Mouse (Mus musculus): ENCODE measurements at regions not wholly inside any gene's neighbourhood (a gene's known extent, or its start where the extent isn't known, plus 50 kb on each side); places are given as distances from the start of the nearest gene placed in this dataset.

- Histone ChIP-seq H3K36me3 (ENCODE audit: control insufficient read depth, insufficient read depth, low read length) (no peaks in the 10 kb centered on the region), H3K9me3 (ENCODE audit: control insufficient read depth, low read length) (no peaks in the 10 kb centered on the region), H3K4me1 (ENCODE audit: control insufficient read depth, insufficient read depth, low read length) (no peaks in the 10 kb centered on the region), H3K27ac (replicated peaks; ENCODE audit: low read depth, low read length) (no peak overlapping the region), H3K9ac (replicated peaks; ENCODE audit: low read length) (no peak overlapping the region), H3K4me2 (ENCODE audit: low read length) (no peak overlapping the region), H3K4me3 (replicated peaks; ENCODE audit: low read depth, low read length) (no peak overlapping the region), H3K27me3 (ENCODE audit: control insufficient read depth, insufficient read depth, low read length) (no peaks in the 10 kb centered on the region)
- ATAC-seq (ENCODE audit: low FRiP score, low TSS enrichment) (no peak), DNase-seq (no peak)
These were observed 93.8 kb upstream of the Wdpcp start for GRCm38 (mm10) chr11:21478191-21478590.

GRCm38 (mm10) chr11:21470711-21471110 lies 99.7 kb upstream of the Ugp2 start:
- Histone ChIP-seq H3K27ac (replicated peaks; ENCODE audit: low read depth, low read length) (no peak overlapping the region), H3K4me2 (ENCODE audit: low read length) (no peak overlapping the region), H3K9ac (replicated peaks; ENCODE audit: low read length) (no peak overlapping the region), H3K27me3 (ENCODE audit: control insufficient read depth, insufficient read depth, low read length) (no peaks in the 10 kb centered on the region), H3K4me1 (ENCODE audit: control insufficient read depth, insufficient read depth, low read length) (no peaks in the 10 kb centered on the region), H3K9me3 (ENCODE audit: control insufficient read depth, low read length) (no peaks in the 10 kb centered on the region), H3K4me3 (replicated peaks; ENCODE audit: low read depth, low read length) (no peak overlapping the region), H3K36me3 (ENCODE audit: control insufficient read depth, insufficient read depth, low read length) (no peaks in the 10 kb centered on the region)
- WGBS: 27% methylated on average over 4 of the region's 4 CpGs
- DNase-seq (no peak), ATAC-seq (ENCODE audit: low FRiP score, low TSS enrichment) (no peak)

- ATAC-seq (ENCODE audit: low FRiP score, low TSS enrichment) (no peak), DNase-seq (no peak)
- Histone ChIP-seq H3K4me3 (replicated peaks; ENCODE audit: low read depth, low read length) (no peak overlapping the region), H3K4me1 (ENCODE audit: control insufficient read depth, insufficient read depth, low read length) (no peaks in the 10 kb centered on the region), H3K9me3 (ENCODE audit: control insufficient read depth, low read length) (no peaks in the 10 kb centered on the region; the same call in 1 of the 2 replicates), H3K27ac (replicated peaks; ENCODE audit: low read depth, low read length) (no peak overlapping the region), H3K27me3 (ENCODE audit: control insufficient read depth, insufficient read depth, low read length) (no peaks in the 10 kb centered on the region), H3K36me3 (ENCODE audit: control insufficient read depth, insufficient read depth, low read length) (no peaks in the 10 kb centered on the region), H3K9ac (replicated peaks; ENCODE audit: low read length) (no peak overlapping the region), H3K4me2 (ENCODE audit: low read length) (no peak overlapping the region)
These were observed 97.5 kb upstream of the Ugp2 start for GRCm38 (mm10) chr11:21468465-21468864.

- H3K4me2 ChIP-seq (ENCODE audit: low read length): no peak overlapping the region
- no peak overlapping the region for H3K4me3 ChIP-seq (replicated peaks; ENCODE audit: low read depth, low read length)
- no peaks in the 10 kb centered on the region for H3K4me1 ChIP-seq (ENCODE audit: control insufficient read depth, insufficient read depth, low read length)
- H3K27me3 ChIP-seq (ENCODE audit: control insufficient read depth, insufficient read depth, low read length): no peaks in the 10 kb centered on the region
- no peak overlapping the region for H3K27ac ChIP-seq (replicated peaks; ENCODE audit: low read depth, low read length)
- DNase-seq (no peak), ATAC-seq (ENCODE audit: low FRiP score, low TSS enrichment) (no peak; the same call in 1 of the 2 replicates)
- no peaks in the 10 kb centered on the region for H3K36me3 ChIP-seq (ENCODE audit: control insufficient read depth, insufficient read depth, low read length)
- no peaks in the 10 kb centered on the region; the same call in 1 of the 2 replicates for H3K9me3 ChIP-seq (ENCODE audit: control insufficient read depth, low read length)
- H3K9ac ChIP-seq (replicated peaks; ENCODE audit: low read length): no peak overlapping the region
These were observed 89.0 kb upstream of the Ugp2 start for GRCm38 (mm10) chr11:21460011-21460410.

GRCm38 (mm10) chr11:21453308-21454106 lies 82.5 kb upstream of the Ugp2 start:
- H3K36me3 ChIP-seq (ENCODE audit: control insufficient read depth, insufficient read depth, low read length): no peaks in the 10 kb centered on the region
- H3K4me1 ChIP-seq (ENCODE audit: control insufficient read depth, insufficient read depth, low read length): no peaks in the 10 kb centered on the region
- H3K9ac ChIP-seq (replicated peaks; ENCODE audit: low read length): no peak overlapping the region
- WGBS: 76% methylated on average over 3 of the region's 4 CpGs
- peak; percentile 81 for DNase-seq
- H3K27ac ChIP-seq (replicated peaks; ENCODE audit: low read depth, low read length): no peak overlapping the region
- no peak overlapping the region for H3K4me3 ChIP-seq (replicated peaks; ENCODE audit: low read depth, low read length)
- peak; percentile 50; the same call in 1 of the 2 replicates for ATAC-seq (ENCODE audit: low FRiP score, low TSS enrichment)
- H3K4me2 ChIP-seq (ENCODE audit: low read length): no peak overlapping the region
- no peaks in the 10 kb centered on the region for H3K27me3 ChIP-seq (ENCODE audit: control insufficient read depth, insufficient read depth, low read length)
- no peaks in the 10 kb centered on the region for H3K9me3 ChIP-seq (ENCODE audit: control insufficient read depth, low read length)

GRCm38 (mm10) chr11:21433726-21434125 lies 62.7 kb upstream of the Ugp2 start:
- Histone ChIP-seq H3K4me3 (replicated peaks; ENCODE audit: low read depth, low read length) (no peak overlapping the region), H3K9me3 (ENCODE audit: control insufficient read depth, low read length) (no peaks in the 10 kb centered on the region), H3K36me3 (ENCODE audit: control insufficient read depth, insufficient read depth, low read length) (no peaks in the 10 kb centered on the region), H3K4me2 (ENCODE audit: low read length) (no peak overlapping the region), H3K27me3 (ENCODE audit: control insufficient read depth, insufficient read depth, low read length) (no peaks in the 10 kb centered on the region), H3K27ac (replicated peaks; ENCODE audit: low read depth, low read length) (no peak overlapping the region), H3K9ac (replicated peaks; ENCODE audit: low read length) (no peak overlapping the region), H3K4me1 (ENCODE audit: control insufficient read depth, insufficient read depth, low read length) (no peaks in the 10 kb centered on the region)
- ATAC-seq (ENCODE audit: low FRiP score, low TSS enrichment) (no peak), DNase-seq (peak; percentile 47)
- WGBS: 50% methylated on average over 2 of the region's 2 CpGs

- no peak for ATAC-seq (ENCODE audit: low FRiP score, low TSS enrichment)
- WGBS: 61% methylated on average over 1 of the region's 1 CpGs
- no peak for DNase-seq
- Histone ChIP-seq H3K4me3 (replicated peaks; ENCODE audit: low read depth, low read length) (no peak overlapping the region), H3K4me2 (ENCODE audit: low read length) (no peak overlapping the region), H3K4me1 (ENCODE audit: control insufficient read depth, insufficient read depth, low read length) (no peaks in the 10 kb centered on the region), H3K27ac (replicated peaks; ENCODE audit: low read depth, low read length) (no peak overlapping the region), H3K9me3 (ENCODE audit: control insufficient read depth, low read length) (no peaks in the 10 kb centered on the region), H3K9ac (replicated peaks; ENCODE audit: low read length) (no peak overlapping the region), H3K36me3 (ENCODE audit: control insufficient read depth, insufficient read depth, low read length) (no peaks in the 10 kb centered on the region), H3K27me3 (ENCODE audit: control insufficient read depth, insufficient read depth, low read length) (no peaks in the 10 kb centered on the region)
These were observed 59.0 kb upstream of the Ugp2 start for GRCm38 (mm10) chr11:21430021-21430420.

- Histone ChIP-seq H3K4me2 (ENCODE audit: low read length) (no peak overlapping the region), H3K9me3 (ENCODE audit: control insufficient read depth, low read length) (no peaks in the 10 kb centered on the region), H3K36me3 (ENCODE audit: control insufficient read depth, insufficient read depth, low read length) (no peaks in the 10 kb centered on the region), H3K27me3 (ENCODE audit: control insufficient read depth, insufficient read depth, low read length) (no peaks in the 10 kb centered on the region), H3K4me3 (replicated peaks; ENCODE audit: low read depth, low read length) (no peak overlapping the region), H3K9ac (replicated peaks; ENCODE audit: low read length) (no peak overlapping the region), H3K27ac (replicated peaks; ENCODE audit: low read depth, low read length) (no peak overlapping the region), H3K4me1 (ENCODE audit: control insufficient read depth, insufficient read depth, low read length) (no peaks in the 10 kb centered on the region)
- ATAC-seq (ENCODE audit: low FRiP score, low TSS enrichment): no peak
- peak; percentile 4 for DNase-seq
- 60% methylated on average over 6 of the region's 6 CpGs for WGBS
These were observed 57.7 kb upstream of the Ugp2 start for GRCm38 (mm10) chr11:21428749-21429148.

- Histone ChIP-seq H3K4me3 (replicated peaks; ENCODE audit: low read depth, low read length) (no peak overlapping the region), H3K4me2 (ENCODE audit: low read length) (no peak overlapping the region), H3K9ac (replicated peaks; ENCODE audit: low read length) (no peak overlapping the region), H3K4me1 (ENCODE audit: control insufficient read depth, insufficient read depth, low read length) (no peaks in the 10 kb centered on the region), H3K27me3 (ENCODE audit: control insufficient read depth, insufficient read depth, low read length) (no peaks in the 10 kb centered on the region), H3K36me3 (ENCODE audit: control insufficient read depth, insufficient read depth, low read length) (no peaks in the 10 kb centered on the region), H3K27ac (replicated peaks; ENCODE audit: low read depth, low read length) (no peak overlapping the region), H3K9me3 (ENCODE audit: control insufficient read depth, low read length) (no peaks in the 10 kb centered on the region)
- ATAC-seq (ENCODE audit: low FRiP score, low TSS enrichment) (no peak), DNase-seq (no peak)
- 77% methylated on average over 3 of the region's 3 CpGs for WGBS
These were observed 57.0 kb upstream of the Ugp2 start for GRCm38 (mm10) chr11:21428013-21428317.

Measured in midbrain, embryonic 14.5 days (tissue).